Mouse (Mus musculus): ENCODE results near the gene Smg8. TPM values are rescaled to one million over a fixed set of nuclear protein-coding genes. Genes with fewer than 3 reads are reported as not detected.

The Smg8 gene
- 10.2 and 10.6 TPM in 2 replicates for polyA plus RNA-seq (2012; rRNA removed)

GRCm38 (mm10) chr11:87086290-87086984 lies at the start of gene Smg8:
TSS of gene Smg8 (minus strand) at chr11:87086774.
- Histone ChIP-seq H3K4me1 (ENCODE audit: control insufficient read depth, insufficient read depth, low read length) (peaks cover 10% of the 10 kb centered on the region), H3K4me3 (ENCODE audit: insufficient read depth, low read length) (peak within 1 kb of the TSS; percentile 86), H3K27ac (ENCODE audit: insufficient read depth, low read length) (no peak within 1 kb of the TSS)
- TF ChIP-seq CTCF (IDR thresholded peaks at IDR 0.05; ENCODE audit: extremely low read depth, insufficient read depth, low read length) (no peak), POLR2A (IDR thresholded peaks at IDR 0.05; ENCODE audit: extremely low read depth, insufficient read depth, low read length) (peak; percentile 76; the same call in 1 of the 2 replicates)

- Histone ChIP-seq H3K27ac (ENCODE audit: insufficient read depth, low read length) (no peak overlapping the region), H3K4me3 (ENCODE audit: insufficient read depth, low read length) (no peak overlapping the region), H3K4me1 (ENCODE audit: control insufficient read depth, insufficient read depth, low read length) (no peaks in the 10 kb centered on the region)
- TF ChIP-seq CTCF (IDR thresholded peaks at IDR 0.05; ENCODE audit: extremely low read depth, insufficient read depth, low read length) (no peak), POLR2A (IDR thresholded peaks at IDR 0.05; ENCODE audit: extremely low read depth, insufficient read depth, low read length) (no peak)
These were observed 49.7 kb upstream of the Smg8 start for GRCm38 (mm10) chr11:87136233-87136632.

- peak within 1 kb of the TSS; percentile 91 for H3K27ac ChIP-seq (ENCODE audit: insufficient read depth, low read length)
- TF ChIP-seq CTCF (IDR thresholded peaks at IDR 0.05; ENCODE audit: extremely low read depth, insufficient read depth, low read length) (no peak), POLR2A (IDR thresholded peaks at IDR 0.05; ENCODE audit: extremely low read depth, insufficient read depth, low read length) (peak; percentile 37; the same call in 1 of the 2 replicates)
- peaks cover 3% of the 10 kb centered on the region for H3K4me1 ChIP-seq (ENCODE audit: control insufficient read depth, insufficient read depth, low read length)
- peak within 1 kb of the TSS; percentile 94 for H3K4me3 ChIP-seq (ENCODE audit: insufficient read depth, low read length)
These were observed 40.5 kb upstream of the Smg8 start, which contains the start of gene Trim37 for GRCm38 (mm10) chr11:87126824-87127816. TSS of gene Trim37 (plus strand) at chr11:87127077.

- Histone ChIP-seq H3K27ac (ENCODE audit: insufficient read depth, low read length) (no peak overlapping the region), H3K4me1 (ENCODE audit: control insufficient read depth, insufficient read depth, low read length) (peaks cover 3% of the 10 kb centered on the region), H3K4me3 (ENCODE audit: insufficient read depth, low read length) (peak overlapping the region; percentile 94)
- TF ChIP-seq POLR2A (IDR thresholded peaks at IDR 0.05; ENCODE audit: extremely low read depth, insufficient read depth, low read length) (no peak), CTCF (IDR thresholded peaks at IDR 0.05; ENCODE audit: extremely low read depth, insufficient read depth, low read length) (no peak)
These were observed 39.8 kb upstream of the Smg8 start for GRCm38 (mm10) chr11:87126281-87126823.

- Histone ChIP-seq H3K4me1 (ENCODE audit: control insufficient read depth, insufficient read depth, low read length) (peaks cover 3% of the 10 kb centered on the region), H3K4me3 (ENCODE audit: insufficient read depth, low read length) (no peak overlapping the region), H3K27ac (ENCODE audit: insufficient read depth, low read length) (no peak overlapping the region)
- TF ChIP-seq POLR2A (IDR thresholded peaks at IDR 0.05; ENCODE audit: extremely low read depth, insufficient read depth, low read length) (no peak), CTCF (IDR thresholded peaks at IDR 0.05; ENCODE audit: extremely low read depth, insufficient read depth, low read length) (no peak)
These were observed 39.0 kb upstream of the Smg8 start for GRCm38 (mm10) chr11:87125562-87125961.

GRCm38 (mm10) chr11:87121864-87122263 lies 35.3 kb upstream of the Smg8 start:
- TF ChIP-seq POLR2A (IDR thresholded peaks at IDR 0.05; ENCODE audit: extremely low read depth, insufficient read depth, low read length), result no peak
- no peak for TF ChIP-seq CTCF (IDR thresholded peaks at IDR 0.05; ENCODE audit: extremely low read depth, insufficient read depth, low read length)
- Histone ChIP-seq H3K4me3 (ENCODE audit: insufficient read depth, low read length) (no peak overlapping the region), H3K27ac (ENCODE audit: insufficient read depth, low read length) (no peak overlapping the region), H3K4me1 (ENCODE audit: control insufficient read depth, insufficient read depth, low read length) (no peaks in the 10 kb centered on the region)

- H3K27ac ChIP-seq (ENCODE audit: insufficient read depth, low read length), result no peak overlapping the region
- H3K4me1 ChIP-seq (ENCODE audit: control insufficient read depth, insufficient read depth, low read length), result no peaks in the 10 kb centered on the region; the same call in 1 of the 2 replicates
- TF ChIP-seq CTCF (IDR thresholded peaks at IDR 0.05; ENCODE audit: extremely low read depth, insufficient read depth, low read length) (no peak), POLR2A (IDR thresholded peaks at IDR 0.05; ENCODE audit: extremely low read depth, insufficient read depth, low read length) (no peak)
- H3K4me3 ChIP-seq (ENCODE audit: insufficient read depth, low read length), result peak overlapping the region; percentile 48
These were observed 23.8 kb upstream of the Smg8 start for GRCm38 (mm10) chr11:87110172-87110909.

- Histone ChIP-seq H3K4me3 (ENCODE audit: insufficient read depth, low read length) (peak overlapping the region; percentile 48), H3K4me1 (ENCODE audit: control insufficient read depth, insufficient read depth, low read length) (no peaks in the 10 kb centered on the region; the same call in 1 of the 2 replicates), H3K27ac (ENCODE audit: insufficient read depth, low read length) (no peak overlapping the region)
- TF ChIP-seq POLR2A (IDR thresholded peaks at IDR 0.05; ENCODE audit: extremely low read depth, insufficient read depth, low read length), result no peak
- no peak for TF ChIP-seq CTCF (IDR thresholded peaks at IDR 0.05; ENCODE audit: extremely low read depth, insufficient read depth, low read length)
These were observed 23.1 kb upstream of the Smg8 start for GRCm38 (mm10) chr11:87109519-87110171.
